Mouse (Mus musculus) neural tube, embryonic 11.5 days (tissue): ENCODE results near the gene Gm11032. TPM values are rescaled to one million over a fixed set of nuclear protein-coding genes. Genes with fewer than 3 reads are reported as not detected.
"Not testable (repeated sequence)": the region's sequence is repeated elsewhere in the genome, so short reads cannot be mapped to it uniquely, and the experiment has no call there.

Source experiments
- ATAC-seq: fragments of 200-750 bp; cut with Nextera tagmentation; 2 replicates; pipeline ENCODE4 v1.8.0; 2017; ENCODE audit warnings: moderate number of reproducible peaks, mild to moderate bottlenecking, moderate TSS enrichment, moderate library complexity; ENCODE audit not compliant: insufficient read depth, low FRiP score, low TSS enrichment
- DNase-seq: peaks from one replicate; pipeline ENCODE4 v3.0.0-alpha.2; 2015; ENCODE audit warnings: low spot score
- H3K27ac ChIP-seq: fragments of 300-500 bp; sonication (generic); 2 replicates; pipeline ENCODE4 v1.5.1; 2014; ENCODE audit warnings: low read depth, mild to moderate bottlenecking, low read length
- H3K27me3 ChIP-seq: fragments of 300-500 bp; sonication (generic); 2 replicates; pipeline ENCODE4 v1.6.1; 2014; ENCODE audit warnings: mild to moderate bottlenecking, low read length, mixed read lengths; ENCODE audit not compliant: control insufficient read depth, insufficient read depth
- H3K36me3 ChIP-seq: fragments of 300-500 bp; sonication (generic); 2 replicates; pipeline ENCODE4 v1.6.1; 2014; ENCODE audit warnings: mild to moderate bottlenecking, low read length, moderate library complexity, mixed read lengths; ENCODE audit not compliant: control insufficient read depth, insufficient read depth
- H3K4me1 ChIP-seq: fragments of 300-500 bp; sonication (generic); 2 replicates; pipeline ENCODE4 v1.6.1; 2014; ENCODE audit warnings: low read length, mixed read lengths; ENCODE audit not compliant: control insufficient read depth, insufficient read depth
- H3K4me2 ChIP-seq: fragments of 300-500 bp; sonication (generic); 2 replicates; pipeline ENCODE4 v1.6.1; 2014; ENCODE audit warnings: low read depth, mild to moderate bottlenecking, moderate library complexity
- H3K4me3 ChIP-seq: fragments of 300-500 bp; sonication (generic); 2 replicates; pipeline ENCODE4 v1.5.1; 2014; ENCODE audit warnings: low read depth, low read length
- H3K9ac ChIP-seq: fragments of 300-500 bp; sonication (generic); 2 replicates; pipeline ENCODE4 v1.6.1; 2014; ENCODE audit warnings: mild to moderate bottlenecking, low read length
- H3K9me3 ChIP-seq: fragments of 300-500 bp; sonication (generic); 2 replicates; pipeline ENCODE4 v1.6.1; 2016; ENCODE audit warnings: low read length; ENCODE audit not compliant: control insufficient read depth
- WGBS: fragments of 180-500 bp; shearing (Covaris S2); extraction: QIAGEN DNeasy Blood & Tissue Kit; methylation state at CpG from one replicate; pipeline ENCODE4 v1.1.7; 2014; 5-methylcytosine and 5-hydroxymethylcytosine counted together
- polyA plus RNA-seq: library from polyadenylated mRNA; unstranded; fragments of >200 nt; fragmentation: Nextera tagmentation; extraction: Ambion mirVana; gene quantifications from 2 replicates; pipeline ENCODE4 v1.2.1, GENCODE M21; 2014

Gm11032 gene
- not detected in 2 replicates for polyA plus RNA-seq

DNA sequence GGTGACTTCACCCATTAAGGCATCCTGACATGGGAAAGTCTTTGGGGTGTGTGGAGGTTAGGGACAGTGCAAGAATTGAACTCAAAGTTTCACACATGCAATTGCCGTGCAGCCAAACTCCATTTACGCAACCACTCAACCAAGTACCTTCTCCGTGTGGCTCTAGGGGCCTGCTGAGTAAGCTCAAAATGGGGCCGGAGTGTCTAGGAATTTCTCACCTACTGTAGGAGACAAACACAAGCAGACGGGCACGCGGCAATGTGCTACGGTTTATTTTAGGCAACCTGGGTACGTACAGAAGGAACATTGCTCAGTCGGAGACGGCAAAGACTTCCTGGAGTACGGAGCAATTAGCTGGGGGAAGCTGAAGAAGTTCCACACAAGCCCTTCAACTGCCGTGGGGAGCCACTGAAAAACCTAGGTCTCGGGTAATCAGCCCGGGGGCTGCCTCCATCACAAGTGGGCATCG is at the start of gene Gm11032:
Gene Gm11032, plus strand, starts transcription at position 51 of the 469 bp plus-strand sequence.
- H3K4me3 ChIP-seq, result no peak within 1 kb of the TSS
- H3K4me1 ChIP-seq, result no peaks in the 10 kb centered on the region
- DNase-seq (no peak), ATAC-seq (no peak)
- no peaks in the 10 kb centered on the region for H3K9me3 ChIP-seq
- no peak within 1 kb of the TSS for H3K4me2 ChIP-seq
- WGBS, result 82% methylated on average over 16 of the region's 16 CpGs
- H3K27ac ChIP-seq, result no peak within 1 kb of the TSS
- no peak within 1 kb of the TSS for H3K9ac ChIP-seq
- no peaks in the 10 kb centered on the region for H3K27me3 ChIP-seq
- no peaks in the 10 kb centered on the region for H3K36me3 ChIP-seq

GRCm38 (mm10) chr11:4571491-4571901 is 48.4 kb upstream of the Gm11032 start:
- no peaks in the 10 kb centered on the region for H3K27me3 ChIP-seq
- H3K4me1 ChIP-seq, result peaks cover 3% of the 10 kb centered on the region; the same call in 1 of the 2 replicates
- H3K36me3 ChIP-seq, result no peaks in the 10 kb centered on the region
- ATAC-seq (no peak), DNase-seq (no peak)
- H3K4me2 ChIP-seq, result no peak overlapping the region
- no peak overlapping the region for H3K27ac ChIP-seq
- H3K9me3 ChIP-seq, result no peaks in the 10 kb centered on the region
- 85% methylated on average over 4 of the region's 4 CpGs for WGBS
- H3K4me3 ChIP-seq, result no peak overlapping the region
- no peak overlapping the region for H3K9ac ChIP-seq

DNA sequence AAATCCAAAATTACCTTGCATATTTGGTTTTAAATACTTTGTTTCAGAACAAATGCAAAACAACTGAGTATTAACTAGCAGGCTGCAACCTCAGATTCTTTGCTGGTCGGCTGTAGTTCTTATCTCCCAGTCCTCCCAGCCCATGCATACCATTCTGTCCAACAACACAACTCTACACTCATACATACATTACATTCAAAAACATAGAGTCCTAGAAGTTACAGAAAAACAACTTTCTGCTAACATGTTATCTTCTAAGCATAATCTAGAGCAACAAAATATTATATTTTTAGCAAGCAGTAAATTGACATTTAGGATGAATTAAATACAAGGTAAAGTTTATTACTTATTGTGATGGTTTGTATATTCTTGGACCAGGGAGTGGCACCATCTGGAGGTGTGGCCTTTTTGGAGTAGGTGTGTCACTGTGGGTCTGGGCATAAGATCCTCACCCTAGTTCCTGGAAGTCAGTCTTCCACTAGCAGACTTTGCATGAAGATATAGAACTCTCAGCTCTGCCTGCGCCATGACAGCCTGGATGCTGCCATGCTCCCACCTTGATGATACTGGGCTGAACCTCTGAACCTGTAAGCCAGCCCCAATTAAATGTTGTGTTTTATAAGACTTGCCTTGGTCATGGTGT is 43.7 kb upstream of the Gm11032 start:
- not testable (repeated sequence) for H3K36me3 ChIP-seq, H3K27ac ChIP-seq, H3K4me2 ChIP-seq, H3K4me3 ChIP-seq, ATAC-seq, H3K27me3 ChIP-seq, H3K9ac ChIP-seq, DNase-seq, H3K4me1 ChIP-seq, H3K9me3 ChIP-seq
- 88% methylated on average over 2 of the region's 2 CpGs for WGBS

- H3K4me2 ChIP-seq, result no peak overlapping the region
- ATAC-seq, result no peak
- H3K27me3 ChIP-seq, result no peaks in the 10 kb centered on the region
- H3K4me1 ChIP-seq, result peaks cover 3% of the 10 kb centered on the region; the same call in 1 of the 2 replicates
- no peak overlapping the region for H3K4me3 ChIP-seq
- H3K9me3 ChIP-seq, result no peaks in the 10 kb centered on the region
- DNase-seq, result no peak
- H3K27ac ChIP-seq, result no peak overlapping the region
- H3K9ac ChIP-seq, result no peak overlapping the region
- H3K36me3 ChIP-seq, result no peaks in the 10 kb centered on the region
- WGBS, result 94% methylated on average over 2 of the region's 2 CpGs
Measured at GRCm38 (mm10) chr11:4577079-4577478, 42.8 kb upstream of the Gm11032 start.

DNA sequence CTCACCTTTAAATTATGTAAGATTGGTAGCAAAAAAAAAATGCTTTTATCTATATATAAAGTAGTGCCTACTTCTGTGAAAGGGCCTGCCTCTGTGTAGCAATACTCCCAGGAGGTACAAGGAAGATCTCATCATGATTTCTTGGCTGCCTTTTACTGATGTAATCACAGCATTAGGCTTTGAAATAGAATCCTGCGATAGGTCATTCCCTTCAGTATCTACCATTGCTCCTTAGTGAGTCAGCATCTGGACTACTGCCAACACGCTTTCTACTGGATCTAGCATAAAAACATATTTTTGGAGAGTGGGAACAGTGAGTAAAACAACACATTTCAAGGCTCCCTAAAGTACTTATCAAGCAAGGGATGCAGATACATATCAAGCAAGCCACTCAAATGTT is 41.2 kb upstream of the Gm11032 start:
- 90% methylated on average over 2 of the region's 2 CpGs for WGBS

DNA sequence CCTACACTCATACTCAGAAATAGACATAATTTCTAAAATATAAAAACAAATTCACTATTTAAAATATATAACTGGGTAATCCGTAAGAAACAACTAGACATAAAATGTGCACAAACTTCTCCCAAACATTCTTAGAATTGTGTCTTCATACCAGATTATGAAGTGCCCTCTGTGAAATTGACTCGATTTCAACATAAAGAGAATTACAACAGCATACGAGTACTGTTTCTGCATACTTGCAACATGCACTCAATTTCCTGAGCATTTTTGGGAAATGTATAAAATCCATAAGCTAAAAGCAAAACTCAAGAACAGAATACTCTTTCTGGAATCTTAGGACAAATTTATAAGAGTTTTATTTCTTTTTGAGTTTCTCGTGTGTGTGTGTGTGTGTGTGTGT is 28.1 kb upstream of the Gm11032 start:
- H3K4me1 ChIP-seq, result peaks cover 8% of the 10 kb centered on the region
- ATAC-seq (no peak), DNase-seq (no peak)
- WGBS, result 89% methylated on average over 4 of the region's 4 CpGs
- H3K9me3 ChIP-seq, result no peaks in the 10 kb centered on the region
- H3K27me3 ChIP-seq, result no peaks in the 10 kb centered on the region
- H3K27ac ChIP-seq, result no peak overlapping the region
- H3K9ac ChIP-seq, result no peak overlapping the region
- H3K4me2 ChIP-seq, result no peak overlapping the region
- H3K36me3 ChIP-seq, result no peaks in the 10 kb centered on the region
- H3K4me3 ChIP-seq, result no peak overlapping the region

More for the DNA sequence above, 41.2 kb upstream of the Gm11032 start:
- Histone ChIP-seq H3K36me3 (no peaks in the 10 kb centered on the region), H3K4me2 (no peak overlapping the region), H3K9ac (no peak overlapping the region), H3K9me3 (no peaks in the 10 kb centered on the region), H3K4me3 (no peak overlapping the region), H3K4me1 (peaks cover 3% of the 10 kb centered on the region; the same call in 1 of the 2 replicates), H3K27me3 (no peaks in the 10 kb centered on the region), H3K27ac (no peak overlapping the region)
- DNase-seq (no peak), ATAC-seq (no peak)

DNA sequence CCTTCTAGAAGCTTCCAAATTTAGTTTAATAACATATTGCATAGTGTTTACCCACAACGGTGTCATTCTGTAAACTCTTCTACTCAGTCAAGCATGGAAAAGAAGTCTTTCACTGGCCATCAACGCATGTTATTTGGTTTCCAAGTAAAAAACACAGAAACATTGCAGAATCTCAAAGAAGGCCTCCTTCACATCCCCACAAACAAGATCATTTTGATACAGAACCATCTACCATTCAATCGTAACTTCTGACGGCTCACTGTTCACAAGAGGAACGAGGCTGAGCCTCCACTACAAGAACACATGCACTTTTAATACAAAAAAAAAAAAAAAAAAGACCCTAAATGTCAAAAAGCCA is 26.4 kb upstream of the Gm11032 start:
- WGBS, result 47% methylated on average over 5 of the region's 5 CpGs
- Histone ChIP-seq H3K27ac (no peak overlapping the region), H3K27me3 (no peaks in the 10 kb centered on the region), H3K36me3 (no peaks in the 10 kb centered on the region), H3K4me2 (peak overlapping the region; percentile 60), H3K9me3 (no peaks in the 10 kb centered on the region), H3K9ac (no peak overlapping the region), H3K4me1 (peaks cover 8% of the 10 kb centered on the region), H3K4me3 (peak overlapping the region; percentile 94)
- DNase-seq (no peak), ATAC-seq (no peak)

DNA sequence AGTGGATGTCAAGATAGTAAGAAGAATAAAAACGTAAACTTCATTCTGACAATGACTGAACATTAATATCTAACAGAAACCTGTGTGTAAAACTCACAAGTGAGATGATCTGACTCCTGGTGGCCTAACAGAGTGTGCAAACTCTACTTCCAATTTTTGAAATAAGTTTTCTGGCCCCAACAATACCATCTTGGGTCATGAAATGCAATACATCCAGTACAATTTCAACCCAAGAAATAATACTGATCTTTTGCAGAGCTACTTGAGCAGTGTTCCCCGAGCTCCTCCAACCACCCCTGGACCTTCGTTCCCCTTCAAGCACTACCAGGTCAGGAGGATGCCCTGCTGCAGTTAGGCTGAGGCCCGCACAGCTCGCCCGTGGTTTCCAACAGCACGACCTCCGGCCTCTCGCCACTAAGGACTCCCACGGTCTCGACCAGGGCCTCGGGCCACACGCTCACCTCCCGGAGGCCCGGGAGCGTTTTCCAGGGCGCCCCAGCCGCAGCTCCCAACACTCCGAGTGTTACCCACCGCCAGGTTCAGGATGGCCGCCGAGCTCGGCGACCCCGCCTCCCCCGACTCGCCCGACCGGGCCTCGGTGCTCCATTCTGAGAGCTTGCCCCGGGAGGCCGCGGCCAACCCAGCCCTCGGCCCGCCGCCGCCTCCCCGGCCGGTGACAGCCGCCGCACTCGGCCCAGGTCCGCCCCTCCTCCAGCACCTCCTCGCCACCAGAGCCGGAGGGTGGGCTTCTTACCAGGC is 25.8 kb upstream of the Gm11032 start:
- Histone ChIP-seq H3K4me1 (peaks cover 8% of the 10 kb centered on the region), H3K4me3 (peak overlapping the region; percentile 94), H3K27ac (peak overlapping the region; percentile 82), H3K27me3 (no peaks in the 10 kb centered on the region), H3K9ac (peak overlapping the region; percentile 98), H3K9me3 (no peaks in the 10 kb centered on the region), H3K36me3 (no peaks in the 10 kb centered on the region), H3K4me2 (peak overlapping the region; percentile 60)
- DNase-seq, result no peak
- WGBS, result 2% methylated on average over 37 of the region's 45 CpGs
- peak; percentile 87 for ATAC-seq
